8 mouse cellular contexts compared by ENCODE assay signal in genomic region chr2:118972687-118973376, GRCm38 (mm10). TPM values are rescaled to one million over a fixed set of nuclear protein-coding genes. Genes with fewer than 3 reads are reported as not detected.
DNase-seq lines count a peak whose midpoint lies in the region; ATAC-seq lines count a peak whose summit lies in the region.

No protein-coding gene starts in this region.

- no peak overlapping the region for H3K27ac ChIP-seq in heart, embryonic 14.5 days (replicated peaks in 1 of 2; ENCODE audit: control insufficient read depth in 1 of 2, insufficient read depth in 1 of 2, low read depth in 2 of 2, low read length in 2 of 2)
- peak overlapping the region; percentile 10; the same call in 1 of the 2 replicates for H3K27ac ChIP-seq in liver, embryonic 12.5 days

- H3K9ac ChIP-seq in heart, embryonic 14.5 days (ENCODE audit: low read length) = peak overlapping the region; percentile 63
- peak overlapping the region; percentile 73 for H3K9ac ChIP-seq in liver, embryonic 12.5 days

- H3K4me3 ChIP-seq in heart, embryonic 14.5 days (ENCODE audit: control insufficient read depth in 1 of 2, insufficient read depth in 1 of 2, low read depth in 1 of 2, low read length in 2 of 2) = peak overlapping the region; percentile 35 to 38
- H3K4me3 ChIP-seq in liver, embryonic 12.5 days = peak overlapping the region; percentile 56

- H3K4me2 ChIP-seq in heart, embryonic 14.5 days (ENCODE audit: low read length) = peak overlapping the region; percentile 74
- peak overlapping the region; percentile 85 for H3K4me2 ChIP-seq in liver, embryonic 12.5 days

- WGBS in heart, embryonic 14.5 days = under 1% methylated on average over 33 of the region's 33 CpGs
- 1% methylated on average over 33 of the region's 33 CpGs for WGBS in liver, embryonic 12.5 days (ENCODE audit: insufficient replicate concordance)

- ATAC-seq in heart, embryonic 14.5 days (ENCODE audit: insufficient number of reproducible peaks, insufficient read depth, low FRiP score, low read depth) = peak; percentile 73
- ATAC-seq in liver, embryonic 12.5 days = peak; percentile 65

- DNase-seq in CD8-positive naive resting alpha-beta T cell, adult 2 months (ENCODE audit: low read depth in 2 of 2, low spot score in 2 of 2) = peak; percentile 75 to 85
- peak; percentile 58 for DNase-seq in c-Kit-negative CD71-positive TER-119-positive erythroid progenitor cells, embryonic 14.5 days (ENCODE audit: low read depth, low spot score)
- peak; percentile 27 for DNase-seq in fibroblast of lung, adult 2 months (ENCODE audit: low read depth)
- DNase-seq in kidney, postnatal 14 days = peak; percentile 91
- peak; percentile 88 for DNase-seq in naive thymus-derived CD4-positive, alpha-beta T cell, adult 2 months (ENCODE audit: low read depth)
- DNase-seq in splenic B cell, adult 2 months (ENCODE audit: low read depth, low spot score) = peak; percentile 88

- H3K27me3 ChIP-seq in heart, embryonic 14.5 days (ENCODE audit: control insufficient read depth, insufficient read depth, low read length) = peaks cover 21% of the 10 kb centered on the region
- H3K27me3 ChIP-seq in liver, embryonic 12.5 days (replicated peaks) = peaks cover 43% of the 10 kb centered on the region
- H3K27me3 ChIP-seq in splenic B cell, adult 2 months (ENCODE audit: control insufficient read depth, insufficient read depth, low read length, poor library complexity, severe bottlenecking) = no peaks in the 10 kb centered on the region

- peaks cover 7% of the 10 kb centered on the region in 2 experiments; a peak in 3 of 4 replicates for H3K4me1 ChIP-seq in heart, embryonic 14.5 days (ENCODE audit: control insufficient read depth in 2 of 2, insufficient read depth in 2 of 2, low read length in 2 of 2)
- peaks cover 56% of the 10 kb centered on the region for H3K4me1 ChIP-seq in liver, embryonic 12.5 days

- no peaks in the 10 kb centered on the region for H3K36me3 ChIP-seq in heart, embryonic 14.5 days (ENCODE audit: control insufficient read depth, insufficient read depth, low read length)
- no peaks in the 10 kb centered on the region for H3K36me3 ChIP-seq in liver, embryonic 12.5 days
- H3K36me3 ChIP-seq in splenic B cell, adult 2 months (ENCODE audit: control insufficient read depth, insufficient read depth, low read length, poor library complexity, severe bottlenecking) = no peaks in the 10 kb centered on the region

- no peaks in the 10 kb centered on the region for H3K9me3 ChIP-seq in heart, embryonic 14.5 days (ENCODE audit: control insufficient read depth, low read length)
- no peaks in the 10 kb centered on the region for H3K9me3 ChIP-seq in liver, embryonic 12.5 days (replicated peaks)

RNA-seq across cellular contexts. Expression of gene Chst14, which starts 46.5 kb away (rescaled TPM):
- 21.3 and 25.7 TPM in 2 replicates for polyA plus RNA-seq in heart, embryonic 14.5 days (2014; fragmentation: Nextera tagmentation; extraction: Ambion mirVana)
- polyA plus RNA-seq in liver, embryonic 12.5 days (2016; fragmentation: Nextera tagmentation; extraction: Ambion mirVana) = 8.8 and 9.5 TPM in 2 replicates

RNA-seq across cellular contexts. Expression of gene Ccdc32, which starts 56.4 kb away (rescaled TPM):
- 17.7 and 17.9 TPM in 2 replicates for polyA plus RNA-seq in heart, embryonic 14.5 days (2014; fragmentation: Nextera tagmentation; extraction: Ambion mirVana)
- polyA plus RNA-seq in liver, embryonic 12.5 days (2016; fragmentation: Nextera tagmentation; extraction: Ambion mirVana) = 17.5 and 19.2 TPM in 2 replicates

Comparison
In these comparisons a context has a peak if more than half of its experiments do, and no peak if none do; other contexts are left out.
1. DNase-seq: peak in every context shown above with its lines; median percentile 91 in kidney, postnatal 14 days; 88 in naive thymus-derived CD4-positive, alpha-beta T cell, adult 2 months; 88 in splenic B cell, adult 2 months; 80 in CD8-positive naive resting alpha-beta T cell, adult 2 months; 58 in c-Kit-negative CD71-positive TER-119-positive erythroid progenitor cells, embryonic 14.5 days; 27 in fibroblast of lung, adult 2 months.